Mouse (Mus musculus) CH12.LX (cell line): Measurements from ENCODE around the gene Rasa4. TPM values are rescaled to one million over a fixed set of nuclear protein-coding genes. Genes with fewer than 3 reads are reported as not detected.

Experiments used
- DNase-seq: peaks from one replicate; pipeline ENCODE4 v3.0.0-alpha.2; 2013; ENCODE audit errors: extremely low read depth
- H3K27ac ChIP-seq: 2 replicates; pipeline ENCODE4 v1.5.1; 2012; ENCODE audit warnings: low read depth, mild to moderate bottlenecking, control low read depth, moderate library complexity; ENCODE audit not compliant: insufficient read depth
- H3K27me3 ChIP-seq: replicated peaks from 2 replicates; pipeline ENCODE3; 2012; ENCODE audit warnings: inconsistent platforms
- H3K36me3 ChIP-seq, 2 experiments: replicated peaks in 1 of 2; 2 replicates each; pipeline versions ENCODE3 to v1.6.1; 2012; ENCODE audit warnings: inconsistent platforms in 1 of 2, low read length in 1 of 2, mild to moderate bottlenecking in 1 of 2, mixed read lengths in 1 of 2, moderate library complexity in 1 of 2; ENCODE audit not compliant: control insufficient read depth in 1 of 2, insufficient read depth in 1 of 2
- H3K4me1 ChIP-seq, 2 experiments: 2 replicates each; pipeline ENCODE4 v1.6.1; 2012; ENCODE audit warnings: inconsistent platforms in 1 of 2, moderate library complexity in 1 of 2; ENCODE audit not compliant: insufficient read depth in 2 of 2, control insufficient read depth in 1 of 2
- H3K4me2 ChIP-seq: 2 replicates; pipeline ENCODE4 v1.6.1; 2012; ENCODE audit warnings: low read depth, mild to moderate bottlenecking, control low read depth; ENCODE audit not compliant: poor library complexity, insufficient read depth, severe bottlenecking
- H3K4me3 ChIP-seq, 3 experiments: fragments of 150-350 bp in 1 of 3; sonication (generic) in 1 of 3; replicated peaks in 1 of 3; 2 replicates each; pipeline versions ENCODE3 to v1.5.1; 2011 to 2012; ENCODE audit warnings: low read depth in 2 of 3, low read length in 2 of 3, mild to moderate bottlenecking in 2 of 3, moderate library complexity in 2 of 3, control low read depth in 1 of 3, improper control_type of control experiment in 1 of 3, inconsistent platforms in 1 of 3, mixed read lengths in 1 of 3; ENCODE audit not compliant: poor library complexity in 1 of 3
- H3K79me2 ChIP-seq: replicated peaks from 2 replicates; pipeline ENCODE4 v1.6.1; 2012; ENCODE audit warnings: mild to moderate bottlenecking, moderate library complexity; ENCODE audit not compliant: control insufficient read depth, poor library complexity, insufficient read depth, severe bottlenecking; ENCODE audit errors: extremely low read depth
- H3K9ac ChIP-seq: 2 replicates; pipeline ENCODE4 v1.6.1; 2012; ENCODE audit warnings: low read depth, mild to moderate bottlenecking, control low read depth, moderate library complexity; ENCODE audit not compliant: insufficient read depth
- H3K9me3 ChIP-seq: replicated peaks from 2 replicates; pipeline ENCODE3; 2012; ENCODE audit warnings: low read length, inconsistent platforms, mixed read lengths
- CTCF ChIP-seq, 2 experiments: IDR thresholded peaks in 1 of 2; conservative IDR thresholded peaks in 1 of 2; 2 replicates each; pipeline ENCODE4 v1.5.1; 2011 to 2012; ENCODE audit warnings: low read depth in 2 of 2, low read length in 2 of 2, improper control_type of control experiment in 1 of 2, inconsistent platforms in 1 of 2, mild to moderate bottlenecking in 1 of 2, moderate library complexity in 1 of 2
- E2F4 ChIP-seq: IDR thresholded peaks from 2 replicates; pipeline ENCODE4 v1.6.1; 2011; ENCODE audit warnings: low read depth, low read length, improper control_type of control experiment; ENCODE audit not compliant: insufficient replicate concordance
- ELF1 ChIP-seq: IDR thresholded peaks from 2 replicates; pipeline ENCODE4 v1.6.1; 2014; ENCODE audit warnings: low read depth, mild to moderate bottlenecking, inconsistent platforms, low read length, improper control_type of control experiment
- HCFC1 ChIP-seq: IDR thresholded peaks from 2 replicates; pipeline ENCODE4 v1.6.1; 2012; ENCODE audit warnings: low read depth, mild to moderate bottlenecking, inconsistent platforms, low read length, improper control_type of control experiment
- JUND ChIP-seq: conservative IDR thresholded peaks from 2 replicates; pipeline ENCODE4 v1.6.1; 2011; ENCODE audit warnings: low read depth, low read length, improper control_type of control experiment
- MAFK ChIP-seq: IDR thresholded peaks from 2 replicates; pipeline ENCODE4 v1.6.1; 2011; ENCODE audit warnings: low read length, improper control_type of control experiment; ENCODE audit not compliant: insufficient replicate concordance
- POLR2AphosphoS2 ChIP-seq: IDR thresholded peaks from 2 replicates; pipeline ENCODE4 v1.6.1; 2011; ENCODE audit warnings: low read depth, low read length, improper control_type of control experiment
- RAD21 ChIP-seq: IDR thresholded peaks from 2 replicates; pipeline ENCODE4 v1.6.1; 2011; ENCODE audit warnings: low read depth, mild to moderate bottlenecking, low read length, improper control_type of control experiment, moderate library complexity
- SMC3 ChIP-seq: IDR thresholded peaks from 2 replicates; pipeline ENCODE4 v1.6.1; 2011; ENCODE audit warnings: low read depth, low read length, improper control_type of control experiment
- UBTF ChIP-seq: IDR thresholded peaks from 2 replicates; pipeline ENCODE4 v1.6.1; 2012; ENCODE audit warnings: low read depth, mild to moderate bottlenecking, inconsistent platforms, low read length, improper control_type of control experiment, moderate library complexity
- ZC3H11A ChIP-seq: IDR thresholded peaks from 2 replicates; pipeline ENCODE4 v1.6.1; 2012; ENCODE audit warnings: low read depth, mild to moderate bottlenecking, inconsistent platforms, low read length, improper control_type of control experiment
- ZMIZ1 ChIP-seq: IDR thresholded peaks from 2 replicates; pipeline ENCODE4 v1.6.1; 2012; ENCODE audit warnings: low read depth, mild to moderate bottlenecking, inconsistent platforms, low read length, improper control_type of control experiment
- dilution Hi-C: fragments of 300-500 bp; cut with MboI; formaldehyde crosslinking; loops from 2 replicates; pipeline ENCODE4 v1.14.3; 2020; ENCODE audit warnings: low sequenced_read_pairs; ENCODE audit not compliant: extremely low pct_unique_long_range_greater_than_20kb, extremely low pct_ligation_motif_present
- in situ Hi-C: fragments of 300-500 bp; cut with MboI; formaldehyde crosslinking; loops from 3 replicates; pipeline ENCODE4 v1.14.3; 2019; ENCODE audit warnings: low sequenced_read_pairs, low pct_ligation_motif_present, low pct_unique_long_range_greater_than_20kb, mixed read lengths
- polyA plus RNA-seq: library from polyadenylated mRNA; unstranded; fragments of >175 nt; gene quantifications from 2 replicates; pipeline ENCODE4 v1.2.1, GENCODE M21; 2012; ENCODE audit warnings: low read depth; ENCODE audit not compliant: insufficient read length
- total RNA-seq, 2 experiments: library from RNA; depleted of rRNA; stranded (reverse); fragments of 300-350 nt in 1 of 2; fragments of >200 nt in 1 of 2; gene quantifications; 2 replicates each; pipeline ENCODE4 v1.2.3; 2012 to 2014

Gene Rasa4
- total and polyA plus RNA-seq, 3 experiments, result 0.07 to 1.3 (median 0.16) TPM

- H3K27ac ChIP-seq, result no peak overlapping the region
- H3K4me2 ChIP-seq, result no peak overlapping the region
- TF ChIP-seq JUND (no peak), UBTF (no peak), MAFK (no peak), CTCF (conservative IDR thresholded peaks at IDR 0.05 in 1 of 2, IDR thresholded peaks at IDR 0.05 in 1 of 2; ENCODE audit: low read depth in 2 of 2, low read length in 2 of 2) (peak in 1 of 2 experiments; percentile 43; a peak in 2 of 4 replicates), HCFC1 (no peak)
- DNase-seq, result no peak
- peaks cover 2% of the 10 kb centered on the region for H3K9me3 ChIP-seq
- dilution Hi-C loops (no loop called here), in situ Hi-C loops (loop anchor here (5.0 kb wide), 1 partner anchor 74 kb away; the partner anchor contains the start of gene Zp3)
- H3K27me3 ChIP-seq, result peaks cover 56% of the 10 kb centered on the region
- H3K36me3 ChIP-seq, result no peaks in the 10 kb centered on the region
- H3K9ac ChIP-seq, result no peak overlapping the region
- H3K4me3 ChIP-seq, result no peak overlapping the region
- peaks cover 10 to 17% of the 10 kb centered on the region in 2 experiments; a peak in 3 of 4 replicates for H3K4me1 ChIP-seq
- H3K79me2 ChIP-seq, result no peaks in the 10 kb centered on the region
These were observed 27.7 kb upstream of the Rasa4 start for GRCm38 (mm10) chr5:136056062-136056461.

- TF ChIP-seq ZMIZ1, result no peak
- TF ChIP-seq POLR2AphosphoS2, result no peak
- in situ Hi-C loops, result loop anchor here (5.0 kb wide), 1 partner anchor 75 kb away; the partner anchor contains the start of gene Zp3
- Histone ChIP-seq H3K27ac (no peak overlapping the region), H3K36me3 (no peaks in the 10 kb centered on the region), H3K9ac (no peak overlapping the region), H3K9me3 (peaks cover 2% of the 10 kb centered on the region), H3K4me3 (no peak overlapping the region), H3K4me1 (peaks cover 10 to 23% of the 10 kb centered on the region in 2 experiments; a peak in 3 of 4 replicates), H3K79me2 (no peaks in the 10 kb centered on the region), H3K27me3 (peaks cover 54% of the 10 kb centered on the region), H3K4me2 (no peak overlapping the region)
- dilution Hi-C loops, result no loop called here
- no peak for DNase-seq
These were observed 26.6 kb upstream of the Rasa4 start for GRCm38 (mm10) chr5:136057085-136057484.

- dilution Hi-C loops, result no loop called here
These were observed 22.1 kb upstream of the Rasa4 start for GRCm38 (mm10) chr5:136061567-136061966.

More at GRCm38 (mm10) chr5:136061567-136061966, 22.1 kb upstream of the Rasa4 start:
- no peaks in the 10 kb centered on the region for H3K36me3 ChIP-seq
- TF ChIP-seq ELF1 (peak; percentile 24; the same call in 1 of the 2 replicates), SMC3 (peak; percentile 98), CTCF (conservative IDR thresholded peaks at IDR 0.05 in 1 of 2, IDR thresholded peaks at IDR 0.05 in 1 of 2; ENCODE audit: low read depth in 2 of 2, low read length in 2 of 2) (peak; percentile 90 to 99), RAD21 (peak; percentile 97), E2F4 (no peak), ZC3H11A (peak; percentile 87)
- TF ChIP-seq, all 38 proteins: peak for 5
- no peaks in the 10 kb centered on the region for H3K79me2 ChIP-seq
- H3K27me3 ChIP-seq, result peaks cover 77% of the 10 kb centered on the region
- no peak overlapping the region for H3K9ac ChIP-seq
- H3K4me1 ChIP-seq, result 0 out of 4 replicates have a peak, but pooled peaks cover 0 to 5% of the 10 kb centered on the region in 2 experiments
- in situ Hi-C loops, result no loop called here
- H3K9me3 ChIP-seq, result peaks cover 7% of the 10 kb centered on the region
- no peak overlapping the region for H3K4me3 ChIP-seq
- peak; percentile 66 for DNase-seq
- no peak overlapping the region for H3K27ac ChIP-seq
- H3K4me2 ChIP-seq, result no peak overlapping the region
